Mouse (Mus musculus): ENCODE measurements around the gene Glb1l. TPM values are rescaled to one million over a fixed set of nuclear protein-coding genes. Genes with fewer than 3 reads are reported as not detected.

Gene Glb1l
- polyA plus RNA-seq, 1 experiment from 2014 or later: 5.2 TPM

DNA sequence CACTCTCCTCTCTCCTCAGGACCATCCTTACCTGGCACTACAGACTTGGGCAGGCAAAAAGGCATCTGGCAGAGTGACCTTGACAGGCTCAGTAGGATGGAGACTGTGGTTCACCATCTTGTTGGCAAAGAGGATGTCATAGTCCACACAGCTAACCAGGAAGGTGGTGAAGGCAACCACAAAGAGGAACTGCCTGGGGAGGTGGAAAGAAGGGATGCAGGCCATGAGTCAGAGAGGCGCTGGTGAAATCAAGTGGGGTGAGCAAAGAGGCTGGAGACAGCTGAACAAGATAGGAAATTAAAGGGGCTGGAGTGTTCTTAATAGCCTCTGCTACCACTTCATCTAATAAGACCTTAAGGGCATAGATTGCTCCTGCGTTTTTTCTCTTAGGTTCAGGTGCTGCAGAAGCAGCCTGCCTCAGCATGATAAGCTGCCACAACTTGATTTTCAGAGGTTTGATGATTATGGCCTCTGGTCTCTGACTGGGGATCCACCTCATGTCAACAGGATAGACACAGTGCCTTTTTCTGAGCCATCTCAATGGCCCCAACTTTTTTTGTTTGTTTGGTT lies 22.6 kb downstream of the Glb1l start:
- Histone ChIP-seq H3K4me3 (no peak overlapping the region), H3K4me1 (peaks cover 43% of the 10 kb centered on the region), H3K9me3 (replicated peaks) (no peaks in the 10 kb centered on the region), H3K4me2 (no peak overlapping the region), H3K27me3 (replicated peaks) (no peaks in the 10 kb centered on the region), H3K27ac (peak overlapping the region; percentile 45; the same call in 1 of the 2 replicates), H3K9ac (no peak overlapping the region), H3K36me3 (peaks cover 66% of the 10 kb centered on the region)
- ATAC-seq: no peak
- 24% methylated on average over 2 of the region's 2 CpGs for WGBS (ENCODE audit: insufficient replicate concordance)

GRCm38 (mm10) chr1:75187126-75187525 lies 23.5 kb downstream of the Glb1l start:
- Histone ChIP-seq H3K4me1 (peaks cover 37% of the 10 kb centered on the region), H3K36me3 (peaks cover 75% of the 10 kb centered on the region), H3K9ac (no peak overlapping the region), H3K27me3 (replicated peaks) (no peaks in the 10 kb centered on the region), H3K9me3 (replicated peaks) (peaks cover 4% of the 10 kb centered on the region; the same call in 1 of the 2 replicates), H3K27ac (no peak overlapping the region), H3K4me3 (no peak overlapping the region), H3K4me2 (no peak overlapping the region)
- ATAC-seq: no peak

DNA sequence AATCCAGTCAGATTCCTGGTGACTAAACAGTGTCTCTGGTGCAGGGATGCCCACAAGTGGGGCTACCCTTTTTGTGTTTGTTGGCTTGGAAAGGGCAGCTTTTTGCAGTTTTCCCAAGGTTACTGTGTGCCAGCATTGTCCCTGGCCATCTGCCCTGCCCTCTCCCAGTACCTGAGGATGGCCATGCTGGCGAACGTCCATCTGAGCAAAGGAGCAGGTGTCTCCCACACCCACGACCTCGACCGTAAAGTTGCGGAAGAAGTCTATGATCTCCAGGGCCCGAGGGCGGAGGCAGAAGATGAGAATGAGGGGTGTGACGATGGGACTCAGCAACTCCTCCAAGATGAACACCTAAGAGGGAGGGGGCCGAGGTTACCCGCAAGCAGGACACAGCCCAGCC lies 25.1 kb downstream of the Glb1l start:
- ATAC-seq: no peak
- peaks cover 4% of the 10 kb centered on the region; the same call in 1 of the 2 replicates for H3K9me3 ChIP-seq (replicated peaks)
- H3K9ac ChIP-seq: no peak overlapping the region
- no peak overlapping the region for H3K4me3 ChIP-seq
- H3K27me3 ChIP-seq (replicated peaks): no peaks in the 10 kb centered on the region
- no peak overlapping the region for H3K27ac ChIP-seq
- no peak overlapping the region for H3K4me2 ChIP-seq
- peaks cover 41% of the 10 kb centered on the region for H3K4me1 ChIP-seq
- 89% methylated on average over 11 of the region's 11 CpGs for WGBS (ENCODE audit: insufficient replicate concordance)
- H3K36me3 ChIP-seq: peaks cover 88% of the 10 kb centered on the region

GRCm38 (mm10) chr1:75182160-75182559 lies 28.5 kb downstream of the Glb1l start:
- Histone ChIP-seq H3K9me3 (replicated peaks) (peaks cover 4% of the 10 kb centered on the region; the same call in 1 of the 2 replicates), H3K27me3 (replicated peaks) (no peaks in the 10 kb centered on the region), H3K4me1 (peaks cover 41% of the 10 kb centered on the region), H3K36me3 (peaks cover 81% of the 10 kb centered on the region), H3K4me2 (no peak overlapping the region), H3K4me3 (no peak overlapping the region), H3K27ac (no peak overlapping the region), H3K9ac (no peak overlapping the region)
- no peak for ATAC-seq
- 75% methylated on average over 4 of the region's 4 CpGs for WGBS (ENCODE audit: insufficient replicate concordance)

DNA sequence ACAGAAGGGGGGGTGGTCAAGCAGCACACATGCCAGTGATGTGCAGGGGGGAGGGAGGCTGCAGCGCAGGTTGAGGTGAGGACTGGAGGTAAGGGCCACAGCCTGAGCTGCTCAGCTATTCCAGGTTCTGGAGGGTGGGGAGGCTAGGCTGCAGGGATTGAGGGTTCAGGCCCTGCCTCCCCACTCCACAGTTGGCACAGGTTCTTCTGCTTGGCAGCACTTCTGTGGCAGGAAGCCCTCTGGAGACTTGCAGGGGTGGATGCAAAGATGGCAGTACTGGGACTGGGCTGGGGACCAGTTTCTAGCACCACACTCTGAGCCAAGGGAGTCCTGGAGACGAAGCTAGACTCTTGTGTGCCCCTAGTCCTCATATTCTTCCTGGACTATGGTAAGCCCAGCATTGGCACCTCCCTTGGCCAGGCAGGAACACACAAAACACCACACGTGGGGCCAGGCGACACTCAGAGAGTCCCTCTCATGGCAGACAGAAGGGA lies 29.2 kb downstream of the Glb1l start:
- Histone ChIP-seq H3K9me3 (replicated peaks) (peaks cover 4% of the 10 kb centered on the region; the same call in 1 of the 2 replicates), H3K27me3 (replicated peaks) (no peaks in the 10 kb centered on the region), H3K4me2 (peak overlapping the region; percentile 94; the same call in 1 of the 2 replicates), H3K4me1 (peaks cover 45% of the 10 kb centered on the region), H3K36me3 (peaks cover 81% of the 10 kb centered on the region), H3K9ac (peak overlapping the region; percentile 96; the same call in 1 of the 2 replicates), H3K4me3 (no peak overlapping the region), H3K27ac (peak overlapping the region; percentile 99)
- no peak for ATAC-seq
- WGBS (ENCODE audit: insufficient replicate concordance): 76% methylated on average over 4 of the region's 4 CpGs

DNA sequence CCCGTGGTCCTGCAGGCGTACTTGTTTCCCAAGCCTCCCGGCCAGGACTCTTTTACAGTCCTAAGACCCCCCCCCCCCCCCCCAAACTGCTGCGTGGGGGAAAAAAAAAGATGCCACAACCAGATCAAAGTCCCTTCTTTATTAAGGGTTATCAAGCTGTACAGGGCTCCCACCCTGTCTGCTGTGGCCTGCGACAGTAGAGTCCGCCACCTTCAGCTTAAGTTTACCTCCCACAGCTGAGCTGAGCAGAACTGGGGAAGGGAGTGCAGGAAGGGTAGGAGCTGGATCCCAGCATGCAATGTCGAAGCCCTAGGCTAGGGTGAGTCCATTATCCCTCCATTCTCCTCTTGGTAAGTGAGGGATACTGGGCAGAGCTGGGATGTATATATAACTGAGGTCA lies 29.9 kb downstream of the Glb1l start:
- Histone ChIP-seq H3K27me3 (replicated peaks) (no peaks in the 10 kb centered on the region), H3K9ac (peak overlapping the region; percentile 96), H3K36me3 (peaks cover 81% of the 10 kb centered on the region), H3K4me2 (peak overlapping the region; percentile 94), H3K4me1 (peaks cover 45% of the 10 kb centered on the region), H3K27ac (peak overlapping the region; percentile 99), H3K9me3 (replicated peaks) (peaks cover 4% of the 10 kb centered on the region; the same call in 1 of the 2 replicates), H3K4me3 (peak overlapping the region; percentile 87)
- 38% methylated on average over 7 of the region's 7 CpGs for WGBS (ENCODE audit: insufficient replicate concordance)
- ATAC-seq: no peak

GRCm38 (mm10) chr1:75180105-75180590 lies 30.5 kb downstream of the Glb1l start, which contains the start of gene Abcb6:
Gene Abcb6, minus strand, starts transcription at chr1:75180392.
- peak within 1 kb of the TSS; percentile 87 for H3K4me3 ChIP-seq
- under 1% methylated on average over 31 of the region's 31 CpGs for WGBS (ENCODE audit: insufficient replicate concordance)
- peak within 1 kb of the TSS; percentile 99 for H3K27ac ChIP-seq
- peak; percentile 90 for ATAC-seq
- H3K9me3 ChIP-seq (replicated peaks): peaks cover 4% of the 10 kb centered on the region; the same call in 1 of the 2 replicates
- peaks cover 81% of the 10 kb centered on the region for H3K36me3 ChIP-seq
- peak within 1 kb of the TSS; percentile 96 for H3K9ac ChIP-seq
- no peaks in the 10 kb centered on the region for H3K27me3 ChIP-seq (replicated peaks)
- H3K4me2 ChIP-seq: peak within 1 kb of the TSS; percentile 94
- peaks cover 48% of the 10 kb centered on the region for H3K4me1 ChIP-seq

- Histone ChIP-seq H3K9ac (peak overlapping the region; percentile 96), H3K4me3 (peak overlapping the region; percentile 87), H3K27ac (peak overlapping the region; percentile 99), H3K9me3 (replicated peaks) (peaks cover 4% of the 10 kb centered on the region; the same call in 1 of the 2 replicates), H3K4me2 (peak overlapping the region; percentile 94), H3K36me3 (peaks cover 81% of the 10 kb centered on the region), H3K27me3 (replicated peaks) (no peaks in the 10 kb centered on the region), H3K4me1 (peaks cover 48% of the 10 kb centered on the region)
- ATAC-seq: peak; percentile 78
- WGBS (ENCODE audit: insufficient replicate concordance): 3% methylated on average over 23 of the region's 23 CpGs
These were observed 31.1 kb downstream of the Glb1l start for GRCm38 (mm10) chr1:75179334-75180104.

DNA sequence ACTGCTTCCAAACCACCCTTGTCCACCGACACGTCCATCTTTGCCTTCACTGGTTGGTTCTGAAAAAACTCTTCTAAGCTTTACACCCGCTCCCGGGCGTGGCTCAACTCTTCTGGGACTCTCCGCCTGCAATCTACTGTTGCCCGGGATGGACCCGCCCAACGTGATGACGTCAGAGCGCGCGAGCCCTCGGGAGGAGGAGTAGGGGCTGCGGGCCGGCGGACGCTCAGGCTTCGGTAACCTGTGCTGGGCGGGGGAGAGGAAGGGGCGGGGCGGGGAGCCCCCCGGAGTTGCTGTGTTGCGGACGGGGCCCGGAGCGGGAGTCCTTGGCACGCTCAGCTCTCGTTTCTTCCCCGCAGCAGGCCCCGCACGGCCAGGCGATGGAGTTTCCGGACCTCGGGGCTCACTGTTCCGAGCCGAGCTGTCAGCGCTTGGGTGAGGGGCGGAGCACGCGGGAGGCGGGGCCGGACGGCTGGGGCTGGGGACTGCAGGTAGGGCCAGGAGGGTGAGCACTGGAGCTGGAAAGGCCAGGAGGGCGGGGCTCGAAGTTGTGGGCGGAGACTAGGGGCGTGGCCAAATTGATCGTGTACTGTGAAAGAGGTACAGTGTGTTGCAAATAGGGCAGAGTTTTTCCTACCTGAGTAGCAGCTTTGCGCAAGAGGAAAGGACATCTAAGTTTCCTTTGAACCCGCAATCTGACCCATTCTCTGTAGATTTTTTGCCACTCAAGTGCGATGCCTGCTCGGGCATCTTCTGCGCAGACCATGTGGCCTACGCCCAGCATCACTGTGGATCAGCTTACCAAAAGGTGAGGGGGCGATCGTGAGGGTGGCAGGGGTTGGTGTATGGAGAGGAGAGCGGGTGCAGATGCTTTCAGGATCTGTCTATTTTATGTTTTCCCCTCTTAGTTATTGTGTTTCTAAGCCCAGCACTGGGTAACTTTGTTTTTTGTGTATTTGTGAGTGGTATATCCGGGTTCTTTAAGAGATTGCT lies 41.8 kb downstream of the Glb1l start, which contains the start of gene Zfand2b:
Gene Zfand2b, plus strand, starts transcription at position 175 of the 993 bp plus-strand sequence.
- 1% methylated on average over 53 of the region's 59 CpGs for WGBS (ENCODE audit: insufficient replicate concordance)
- peak within 1 kb of the TSS; percentile 83 for H3K4me3 ChIP-seq
- no peaks in the 10 kb centered on the region for H3K9me3 ChIP-seq (replicated peaks)
- ATAC-seq: peak; percentile 96
- H3K36me3 ChIP-seq: peaks cover 43% of the 10 kb centered on the region
- H3K4me2 ChIP-seq: peak within 1 kb of the TSS; percentile 82
- peak within 1 kb of the TSS; percentile 97 for H3K27ac ChIP-seq
- no peaks in the 10 kb centered on the region for H3K27me3 ChIP-seq (replicated peaks)
- H3K4me1 ChIP-seq: peaks cover 33% of the 10 kb centered on the region
- peak within 1 kb of the TSS; percentile 87 for H3K9ac ChIP-seq

- Histone ChIP-seq H3K27ac (peak overlapping the region; percentile 97), H3K4me2 (peak overlapping the region; percentile 82), H3K4me3 (peak overlapping the region; percentile 83), H3K9me3 (replicated peaks) (no peaks in the 10 kb centered on the region), H3K9ac (peak overlapping the region; percentile 87), H3K36me3 (peaks cover 36% of the 10 kb centered on the region), H3K4me1 (peaks cover 33% of the 10 kb centered on the region), H3K27me3 (replicated peaks) (no peaks in the 10 kb centered on the region)
- ATAC-seq: peak; percentile 30
- WGBS (ENCODE audit: insufficient replicate concordance): 10% methylated on average over 7 of the region's 7 CpGs
These were observed 42.5 kb downstream of the Glb1l start for GRCm38 (mm10) chr1:75168093-75168471.

- peak overlapping the region; percentile 93 for H3K27ac ChIP-seq
- peak overlapping the region; percentile 40 for H3K9ac ChIP-seq
- H3K36me3 ChIP-seq: no peaks in the 10 kb centered on the region
- 36% methylated on average over 4 of the region's 4 CpGs for WGBS (ENCODE audit: insufficient replicate concordance)
- 0 out of 2 replicates have a peak overlapping the region, but pooled peaks have one; percentile 6 for H3K4me3 ChIP-seq
- H3K27me3 ChIP-seq (replicated peaks): no peaks in the 10 kb centered on the region
- peaks cover 45% of the 10 kb centered on the region for H3K4me1 ChIP-seq
- H3K9me3 ChIP-seq (replicated peaks): no peaks in the 10 kb centered on the region
- ATAC-seq: peak; percentile 68
- peak overlapping the region; percentile 44 for H3K4me2 ChIP-seq
These were observed 50.4 kb downstream of the Glb1l start for GRCm38 (mm10) chr1:75160256-75160617.
